Mouse (Mus musculus) gonadal fat pad, adult 2 months (tissue): ENCODE results near the gene Mprip. TPM values are rescaled to one million over a fixed set of nuclear protein-coding genes. Genes with fewer than 3 reads are reported as not detected.

Experiments
- DNase-seq: peaks from one replicate; pipeline ENCODE4 v3.0.0-alpha.2; 2012; ENCODE audit warnings: low read depth
- polyA plus RNA-seq: library from polyadenylated mRNA; depleted of rRNA; stranded (reverse); fragments of >200 nt; gene quantifications from 2 replicates; pipeline ENCODE4 v1.2.3, GENCODE M21; 2012

Mprip gene
- polyA plus RNA-seq, 1 experiment, result 127 TPM

DNA sequence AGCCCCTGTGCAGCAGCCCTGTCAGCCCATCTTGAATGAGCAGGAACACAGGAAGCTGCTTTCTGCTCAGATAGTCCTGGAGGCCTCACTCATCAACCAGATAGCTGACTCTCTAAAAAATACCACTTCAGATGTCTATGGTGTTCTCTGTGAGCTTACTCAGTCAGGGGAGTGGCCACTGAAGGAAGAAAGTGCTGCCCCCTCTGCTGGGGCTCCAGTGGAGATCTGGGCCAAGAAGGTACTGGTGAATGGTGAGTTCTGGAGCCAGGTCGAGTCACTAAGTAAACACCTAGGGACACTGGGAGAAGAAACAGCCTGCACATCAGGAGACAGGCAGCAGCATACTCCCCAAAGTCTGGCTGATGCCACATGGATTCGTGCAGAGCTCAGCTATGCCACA, 98.5 kb downstream of the Mprip start:
- DNase-seq, result no peak

DNA sequence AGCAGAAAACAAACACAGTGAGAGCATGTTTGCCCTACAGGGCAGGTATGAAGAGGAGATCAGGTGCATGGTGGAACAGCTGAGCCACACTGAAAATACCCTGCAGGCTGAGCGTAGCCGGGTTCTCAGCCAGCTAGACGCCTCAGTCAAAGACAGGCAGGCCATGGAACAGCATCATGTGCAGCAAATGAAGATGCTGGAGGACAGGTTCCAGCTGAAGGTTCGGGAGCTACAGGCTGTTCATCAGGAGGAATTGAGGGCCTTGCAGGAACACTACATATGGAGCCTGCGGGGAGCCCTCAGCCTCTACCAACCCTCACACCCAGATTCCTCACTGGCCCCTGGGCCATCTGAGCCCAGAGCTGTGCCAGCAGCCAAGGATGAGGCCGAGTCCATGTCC, 99.7 kb downstream of the Mprip start:
- no peak for DNase-seq

DNA sequence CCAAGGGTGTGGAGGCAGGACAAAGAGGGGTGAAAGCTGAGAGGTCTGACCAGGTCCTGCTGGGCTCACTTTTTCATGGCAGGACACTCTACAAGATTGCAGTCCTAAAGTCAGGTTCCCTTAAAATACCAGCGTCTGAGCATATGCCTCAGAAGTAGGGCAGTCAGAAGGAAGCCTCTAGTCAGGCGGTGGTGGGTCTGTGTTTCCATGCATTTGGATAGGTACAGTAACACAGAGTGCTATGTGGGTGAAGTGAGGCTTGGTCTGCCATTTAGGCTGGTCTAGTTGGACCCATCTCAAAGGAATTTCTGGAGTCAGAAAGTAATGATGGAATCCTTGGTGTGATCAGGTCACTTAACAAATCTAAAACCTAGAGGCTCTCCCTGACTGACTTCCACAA, 108.2 kb downstream of the Mprip start:
- DNase-seq, result no peak

DNA sequence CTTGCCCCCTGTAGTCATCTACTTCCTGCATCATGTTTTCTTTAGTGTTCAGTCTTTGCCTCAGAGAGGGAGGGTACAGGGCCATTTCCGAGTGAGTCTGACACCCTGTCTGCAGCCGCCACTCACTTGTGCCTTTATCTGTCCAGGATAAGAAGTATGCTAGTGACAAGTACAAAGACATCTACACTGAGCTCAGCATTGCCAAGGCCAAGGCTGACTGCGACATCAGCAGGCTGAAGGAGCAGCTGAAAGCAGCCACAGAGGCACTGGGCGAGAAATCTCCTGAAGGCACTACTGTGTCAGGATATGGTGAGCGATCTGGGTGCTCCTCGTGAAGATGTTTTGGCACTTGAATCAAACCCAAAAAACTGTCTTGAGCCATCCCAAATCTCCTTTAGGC, 108.6 kb downstream of the Mprip start:
- no peak for DNase-seq

DNA sequence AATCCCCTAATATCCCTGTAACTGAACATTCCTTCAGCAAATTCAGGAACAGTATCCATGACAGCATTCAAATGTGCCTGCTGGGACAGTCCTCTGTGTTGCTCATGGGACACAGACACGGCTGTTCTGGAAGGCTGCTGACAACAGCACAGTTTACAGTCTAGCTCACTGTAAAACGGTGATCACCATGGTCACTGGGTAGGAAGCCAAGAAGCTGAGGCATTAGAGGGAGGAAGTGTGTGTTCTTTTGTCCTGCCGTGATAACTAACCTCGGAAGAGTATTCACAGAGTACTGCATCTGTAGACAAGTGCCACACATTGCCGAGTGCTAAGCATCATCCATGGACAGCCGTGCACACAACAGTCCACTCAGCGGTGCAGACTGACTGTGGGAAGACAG, 109.6 kb downstream of the Mprip start:
- no peak for DNase-seq

DNA sequence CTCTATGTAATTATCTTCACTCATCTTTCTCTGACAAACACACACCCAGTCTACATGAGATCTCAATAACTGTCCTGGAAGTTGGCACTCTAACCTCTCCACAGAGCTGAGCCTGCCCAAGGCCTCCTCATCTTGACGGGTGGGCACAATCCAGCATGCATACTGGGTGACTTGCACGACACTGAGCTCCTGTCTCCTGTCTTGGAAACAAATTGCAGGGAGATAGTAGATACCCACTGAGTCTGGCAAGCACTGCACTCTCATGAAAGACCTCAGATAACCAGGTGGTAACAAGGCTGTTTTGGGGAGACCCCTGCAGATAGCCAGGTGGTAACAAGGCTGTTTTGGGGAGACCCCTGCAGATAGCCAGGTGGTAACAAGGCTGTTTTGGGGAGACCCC, 111.2 kb downstream of the Mprip start:
- no peak for DNase-seq

DNA sequence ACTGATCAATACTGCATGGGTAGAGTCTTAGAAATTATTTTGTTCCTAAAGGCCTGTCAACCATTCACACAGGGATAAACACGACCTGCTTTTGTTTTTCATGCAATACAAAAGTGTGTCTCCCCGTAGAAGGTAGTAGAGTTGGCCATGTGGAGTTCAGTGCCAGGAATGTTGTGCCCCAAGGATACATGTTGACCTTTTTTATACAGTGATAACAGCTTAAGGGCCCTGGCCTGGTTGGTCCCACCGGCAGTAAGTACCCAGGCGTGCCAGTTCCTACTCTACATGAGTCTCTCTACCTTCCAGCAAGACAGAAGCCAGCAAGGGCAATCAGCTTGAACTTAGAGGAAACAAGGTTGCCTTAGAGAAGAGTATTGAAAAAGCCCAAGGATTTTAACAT, 111.8 kb downstream of the Mprip start:
- no peak for DNase-seq

DNA sequence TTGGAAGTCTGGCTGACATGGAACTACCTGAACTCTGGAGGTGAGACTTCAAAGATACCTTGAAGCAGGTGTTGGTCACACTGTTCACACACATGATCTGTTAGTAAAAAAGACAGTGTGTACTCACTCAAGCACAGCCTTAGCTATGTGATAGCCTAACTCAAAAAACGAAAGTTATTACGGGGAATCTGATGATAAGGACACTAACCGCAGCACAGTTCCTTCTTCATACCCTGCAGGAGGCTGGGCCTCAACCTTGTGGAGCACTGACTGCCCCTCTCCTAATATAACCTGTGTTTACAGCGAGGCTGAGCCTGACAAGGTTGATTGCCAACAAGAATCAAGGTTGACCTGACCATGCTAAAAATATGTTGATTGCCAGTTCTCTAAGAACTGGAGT, 113.4 kb downstream of the Mprip start:
- DNase-seq, result no peak

DNA sequence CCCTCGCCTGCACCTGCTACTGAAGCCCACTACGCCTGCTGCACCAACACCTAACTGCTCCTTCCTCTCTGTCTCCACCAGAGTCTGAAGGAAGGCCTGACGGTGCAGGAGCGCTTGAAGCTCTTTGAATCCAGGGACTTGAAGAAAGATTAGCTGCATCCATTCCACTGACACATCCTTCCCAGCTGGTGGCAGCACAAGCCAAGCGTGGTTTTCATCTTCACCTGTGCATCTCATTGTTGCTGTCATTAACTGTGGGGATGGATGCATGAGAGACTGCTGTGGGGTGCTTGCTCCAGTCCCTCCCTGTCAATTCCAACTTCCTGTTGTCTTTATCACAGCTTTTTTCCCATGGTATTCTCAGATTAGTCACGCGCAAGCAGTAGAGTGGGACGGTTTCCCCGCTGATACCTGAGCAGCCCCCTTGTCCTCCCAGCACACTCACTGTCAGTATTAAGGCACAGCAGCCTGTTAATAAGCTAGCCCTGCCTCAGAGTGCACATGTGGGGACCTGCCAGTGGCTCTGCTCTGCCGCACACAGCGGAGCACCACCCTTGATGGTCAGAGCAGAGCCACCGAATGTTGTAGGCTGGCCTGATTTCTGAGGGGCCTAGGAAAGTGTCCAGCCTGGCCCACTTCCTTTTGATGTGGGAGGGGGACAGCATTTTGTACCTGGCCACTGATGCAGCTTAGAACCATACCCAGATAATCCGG, 114.5 kb downstream of the Mprip start:
- no peak for DNase-seq

DNA sequence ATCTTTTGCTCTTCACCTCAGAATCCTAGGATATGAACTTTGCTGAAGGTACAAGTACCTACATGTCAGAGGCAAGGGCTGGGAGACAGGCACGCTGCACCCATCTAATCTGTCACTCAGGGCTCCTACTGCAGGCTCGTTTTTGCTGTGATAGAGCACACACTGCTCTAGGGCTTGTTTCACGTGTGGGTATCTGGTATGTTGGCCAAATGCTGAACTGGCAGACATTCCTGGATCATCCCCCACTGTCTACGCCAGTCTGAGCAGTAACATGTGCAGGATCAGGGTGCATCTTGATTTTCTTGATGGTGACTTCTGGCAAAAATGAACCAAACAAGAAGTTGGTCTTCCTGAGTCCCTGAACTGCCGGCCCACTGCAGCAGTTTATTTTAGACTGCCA, 116.2 kb downstream of the Mprip start:
- DNase-seq, result no peak

DNA sequence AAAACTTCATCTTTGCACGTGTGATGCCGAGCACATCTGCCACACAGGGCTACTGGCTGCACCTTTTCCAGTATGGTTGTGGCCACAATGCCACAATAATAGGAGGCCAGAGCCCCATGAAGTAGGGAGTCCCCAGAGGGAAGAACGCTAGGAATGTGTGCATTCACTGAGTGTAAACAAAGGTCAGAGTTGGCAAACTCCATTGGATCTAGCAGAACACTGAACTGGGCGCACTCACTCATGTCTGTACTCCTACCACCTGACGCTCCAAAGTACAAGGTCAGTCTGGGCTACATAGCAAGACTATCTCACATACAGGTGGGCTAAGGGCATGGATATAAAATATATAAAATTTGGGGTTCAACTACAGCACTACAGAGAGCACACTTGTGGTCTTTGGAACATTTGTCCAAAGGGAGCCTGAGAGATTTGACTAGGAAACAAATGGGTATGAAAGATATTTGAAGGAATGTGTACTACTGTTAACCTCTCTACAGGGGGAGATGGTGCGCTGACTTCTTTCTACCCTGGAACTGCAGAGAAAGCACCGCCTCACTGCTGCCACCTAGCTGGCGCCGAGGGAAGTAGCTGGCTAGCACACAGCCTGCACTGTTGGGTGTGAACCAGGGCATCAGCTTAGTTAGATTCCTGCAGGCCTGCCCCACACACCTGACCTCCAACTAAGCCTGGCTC, 117.2 kb downstream of the Mprip start:
- DNase-seq, result no peak

DNA sequence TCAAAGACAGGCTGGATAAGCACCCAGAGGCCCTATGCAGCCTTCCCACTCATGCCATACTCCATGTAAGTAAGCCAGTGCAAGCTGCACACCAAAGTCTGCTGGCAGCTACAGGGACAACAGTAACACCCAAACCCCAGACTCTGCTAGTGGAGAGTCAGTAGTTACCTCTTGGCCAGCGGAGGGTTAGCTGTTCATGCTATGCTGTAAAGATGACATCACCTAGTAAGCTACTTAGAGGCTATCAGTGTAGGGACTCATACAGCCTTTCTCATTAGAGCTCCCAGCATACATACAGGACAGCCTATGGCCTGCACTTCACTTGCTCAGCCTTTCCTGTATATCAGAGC, 117.7 kb downstream of the Mprip start:
- DNase-seq, result no peak

DNA sequence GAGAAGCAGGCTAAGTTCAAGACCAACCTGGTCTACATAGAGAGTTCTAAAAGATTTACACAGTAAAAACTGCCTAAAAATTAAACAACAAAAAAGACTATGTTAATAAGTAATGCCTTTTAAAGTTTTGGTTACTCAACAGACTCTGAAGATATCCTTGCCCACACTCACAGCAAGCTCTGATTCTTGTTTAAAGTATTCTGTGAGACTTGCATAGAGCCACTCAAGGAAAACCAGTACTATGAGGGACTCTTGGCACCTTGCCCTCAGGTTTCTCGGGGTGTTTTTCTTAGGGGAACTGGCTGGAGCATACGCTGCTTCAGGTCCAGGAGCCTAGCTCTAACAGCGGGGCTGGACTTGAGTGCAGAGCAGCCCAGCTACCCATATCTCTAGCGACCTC, 118.3 kb downstream of the Mprip start:
- DNase-seq, result no peak

DNA sequence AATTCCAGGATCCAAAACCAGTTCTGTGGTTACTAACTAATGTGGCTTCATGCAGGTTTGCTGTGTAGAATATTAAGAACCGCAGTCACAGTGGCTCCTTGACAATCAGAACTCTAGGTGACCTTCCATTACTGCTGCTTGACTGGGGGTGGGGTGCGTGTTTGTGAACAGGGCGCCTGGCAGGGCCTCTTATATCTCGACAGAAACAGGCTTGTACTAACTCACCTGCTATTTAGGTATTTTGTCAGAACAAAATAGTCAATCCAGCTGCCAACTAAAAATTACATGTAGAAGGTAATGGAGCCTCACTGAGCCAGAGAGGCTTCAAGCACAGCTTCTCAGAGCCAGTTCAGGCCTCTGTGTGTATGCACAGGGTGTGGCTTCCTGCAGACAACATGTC, 119.1 kb downstream of the Mprip start:
- DNase-seq, result no peak

DNA sequence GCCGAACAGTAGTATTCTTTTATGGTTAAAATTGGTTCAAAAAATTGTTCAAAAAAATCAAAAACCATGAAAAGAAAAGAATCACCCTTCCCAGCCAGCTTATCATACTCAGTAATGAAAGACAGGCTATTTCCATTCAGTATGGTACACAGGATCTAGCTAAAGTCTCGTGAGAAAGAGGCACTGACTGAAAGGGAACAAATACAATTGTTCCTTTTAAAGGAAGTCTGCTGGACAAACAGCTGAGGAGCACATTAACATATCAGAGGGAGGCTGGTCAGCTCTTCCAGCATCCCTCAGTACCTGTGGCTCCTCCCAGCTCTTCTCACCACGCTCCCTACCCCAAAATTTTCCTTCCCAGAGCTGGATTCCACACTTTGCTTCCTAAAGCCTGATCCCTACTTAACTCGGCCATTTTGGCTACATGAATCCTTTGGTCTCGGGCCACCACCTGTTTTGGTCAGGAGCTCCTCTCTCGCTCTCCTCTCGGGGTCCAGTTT, 121.0 kb downstream of the Mprip start:
- no peak for DNase-seq

DNA sequence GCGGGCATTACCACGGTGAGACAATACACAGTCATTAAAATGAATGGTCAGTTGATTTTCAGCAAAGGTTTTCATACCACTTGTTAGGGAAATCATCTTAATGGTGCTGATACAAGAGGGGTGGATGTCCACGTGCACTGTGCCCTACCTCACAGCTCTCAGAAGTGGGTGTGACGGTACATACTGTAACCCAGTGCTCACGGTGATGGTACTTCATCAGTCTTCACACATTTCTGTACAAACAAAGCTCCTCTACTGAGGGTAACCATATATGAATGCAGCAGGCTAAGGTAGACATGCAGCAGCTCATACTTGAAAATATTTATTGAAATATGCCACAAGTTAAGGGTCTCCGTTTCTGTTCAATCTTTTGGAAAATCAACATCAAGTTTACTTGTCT, 122.5 kb downstream of the Mprip start:
- no peak for DNase-seq

DNA sequence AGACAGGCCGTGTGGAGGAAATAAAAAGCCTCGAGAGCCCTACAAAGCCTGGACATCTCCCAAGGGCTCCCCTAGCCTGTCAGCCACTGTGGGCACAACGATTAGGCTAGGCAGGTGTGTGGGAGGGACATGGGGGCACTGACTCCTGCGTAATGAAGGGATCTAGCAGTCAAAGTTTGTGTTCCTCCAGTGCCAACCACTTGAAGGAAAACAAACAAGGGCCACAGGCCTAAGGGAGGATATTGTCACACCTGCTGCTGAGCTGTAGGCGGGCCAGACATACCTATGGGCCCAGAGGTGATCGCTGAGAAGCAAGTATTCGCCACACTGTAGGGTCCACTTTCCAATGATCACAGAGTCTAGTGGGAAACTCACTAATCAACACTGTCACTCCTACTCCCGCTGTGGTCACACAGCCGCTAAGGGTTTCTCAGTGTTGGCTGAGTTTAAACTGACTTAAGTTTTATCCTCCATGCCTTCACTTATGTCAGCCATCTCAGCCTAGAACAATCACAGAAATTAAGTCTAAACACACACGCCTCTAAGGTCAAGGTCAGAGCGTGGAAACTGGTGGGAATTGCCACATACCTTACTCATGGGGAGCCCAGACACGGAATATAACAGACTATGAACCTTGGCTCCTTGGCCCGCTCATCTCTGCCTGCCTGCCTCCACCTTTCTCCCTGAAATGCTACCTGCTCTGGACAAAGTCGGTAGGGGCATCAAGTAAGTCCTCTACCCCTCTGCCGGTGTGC, 125.5 kb downstream of the Mprip start:
- no peak for DNase-seq

DNA sequence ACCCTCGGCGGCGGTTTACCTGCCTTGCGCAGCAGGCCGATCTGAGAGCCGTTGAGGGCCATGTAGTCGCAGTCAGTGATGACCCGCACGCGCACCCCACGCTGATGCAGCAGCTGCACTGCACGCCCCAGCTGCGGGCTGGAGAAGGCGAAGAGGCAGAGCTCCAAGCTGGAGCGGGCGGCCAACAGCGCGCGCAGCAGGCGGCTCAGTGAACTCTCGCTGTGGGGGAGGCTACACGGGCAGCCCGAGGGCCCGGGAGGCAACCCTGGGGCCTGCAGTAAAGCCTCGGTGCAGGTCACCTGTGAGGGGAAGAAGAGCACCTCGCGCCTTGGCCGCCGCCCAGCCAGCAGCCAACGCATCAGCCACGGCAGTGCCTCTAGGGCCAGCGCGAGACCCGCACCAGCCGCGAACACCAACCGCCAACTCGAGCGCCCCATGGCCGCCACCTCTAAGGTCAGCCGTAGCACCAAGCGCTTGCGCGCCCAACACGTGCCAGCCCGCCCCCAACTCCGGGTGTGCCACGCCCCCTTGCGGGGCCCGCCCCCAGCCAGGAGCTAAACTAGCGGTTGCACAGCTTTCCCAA, 126.2 kb downstream of the Mprip start, which contains the start of gene Pld6:
TSS of gene Pld6 (minus strand) at position 447 of the 583 bp plus-strand sequence.
- DNase-seq, result no peak

DNA sequence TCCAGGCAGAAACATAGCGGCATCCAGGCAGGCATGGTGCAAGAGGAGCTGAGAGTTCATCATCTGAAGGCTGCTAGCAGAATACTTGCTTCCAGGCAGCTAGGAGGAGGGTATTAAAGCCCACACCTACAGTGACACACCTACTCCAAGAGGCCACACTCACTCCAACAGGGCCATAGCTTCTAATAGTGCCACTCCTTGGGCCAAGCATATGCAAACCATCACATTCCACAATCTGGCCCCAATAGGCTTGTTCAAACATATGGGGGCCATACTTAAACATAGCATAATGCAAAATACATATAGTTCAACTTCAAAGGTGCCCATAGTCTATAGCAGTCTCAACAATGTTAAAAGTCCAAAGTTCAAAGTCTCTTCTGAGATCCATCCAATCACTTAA, 128.2 kb downstream of the Mprip start:
- DNase-seq, result no peak

DNA sequence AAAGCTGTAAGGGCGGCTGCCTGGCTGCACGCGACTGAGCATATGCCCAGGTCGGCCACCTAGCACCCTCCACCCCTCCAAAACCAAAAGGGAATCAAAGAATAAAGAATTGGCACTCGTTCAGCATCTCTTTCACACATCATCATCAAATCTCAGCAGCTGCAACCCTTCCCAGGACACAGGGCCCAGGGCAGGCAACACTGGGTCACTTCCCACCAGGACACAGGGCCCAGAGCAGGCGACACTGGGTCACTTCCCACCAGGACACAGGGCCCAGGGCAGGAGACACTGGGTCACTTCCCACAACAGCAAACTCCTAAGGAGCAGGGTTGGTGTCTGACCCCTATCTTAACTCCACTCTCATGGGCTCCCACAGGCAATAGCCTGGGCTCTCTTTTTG, 132.3 kb downstream of the Mprip start:
- no peak for DNase-seq

DNA sequence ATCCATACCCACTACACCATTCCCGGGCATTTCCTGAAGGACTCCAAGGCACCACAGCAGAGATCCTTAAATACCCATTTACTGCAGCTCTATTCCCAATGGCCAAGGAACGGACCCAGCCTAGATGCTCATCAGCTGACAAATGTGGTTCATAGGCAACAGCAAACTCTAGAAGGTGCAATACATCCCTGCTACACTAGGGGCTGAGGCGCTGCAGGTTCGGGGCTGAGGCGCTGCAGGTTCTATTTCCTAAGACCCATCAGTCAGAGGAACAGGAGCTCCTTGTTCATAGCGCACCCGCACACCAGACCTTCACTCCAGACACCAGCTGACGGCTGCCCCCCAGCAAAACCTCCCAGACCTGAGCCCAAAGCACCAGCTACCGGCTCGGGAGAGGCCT, 139.3 kb downstream of the Mprip start:
- no peak for DNase-seq

DNA sequence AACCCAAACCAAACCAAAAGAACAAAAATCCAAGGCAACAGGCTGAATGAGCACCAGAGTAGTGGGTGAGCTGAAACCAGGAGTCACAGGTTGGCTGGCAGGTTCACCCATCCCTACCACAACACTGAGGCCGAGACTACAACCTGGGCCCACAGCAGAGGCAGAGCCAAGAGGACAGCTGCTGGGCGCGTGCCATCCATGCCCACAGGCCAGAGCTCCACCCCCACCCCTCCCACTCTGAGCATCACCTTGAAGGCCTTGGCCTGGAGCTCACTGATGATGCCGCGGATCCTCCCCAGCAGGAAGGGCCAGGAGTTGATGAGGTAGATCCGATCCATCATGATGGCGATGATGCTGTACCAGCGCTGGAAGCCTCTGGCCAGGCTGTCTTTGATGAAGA, 140.8 kb downstream of the Mprip start:
- no peak for DNase-seq

DNA sequence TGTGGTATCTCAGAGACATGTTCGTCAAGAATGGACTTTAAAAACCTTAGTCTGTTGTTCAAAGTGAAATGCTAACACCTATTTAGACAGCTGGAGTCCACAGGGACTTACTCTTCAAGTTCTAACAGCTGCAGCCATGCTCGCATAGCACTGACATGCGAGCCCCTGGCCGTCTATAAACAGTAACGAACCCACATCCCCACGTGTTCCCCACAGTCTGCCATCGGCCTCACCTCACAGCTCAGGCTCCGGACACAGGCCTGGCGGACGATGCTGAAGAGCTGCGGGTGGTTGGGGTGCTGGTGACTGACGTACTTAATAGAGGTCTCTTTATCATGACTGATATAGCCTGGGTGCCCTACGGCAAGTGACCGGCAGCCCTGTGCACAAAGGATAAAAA, 142.4 kb downstream of the Mprip start:
- no peak for DNase-seq
